Mouse (Mus musculus) C2C12 (cell line): Measurements from ENCODE around the gene Cacng8. TPM values are rescaled to one million over a fixed set of nuclear protein-coding genes. Genes with fewer than 3 reads are reported as not detected.

Experiments
- H3K27me3 ChIP-seq: one replicate; pipeline ENCODE4 v1.6.1; 2011; ENCODE audit not compliant: control insufficient read depth, insufficient read depth, insufficient read length
- H3K36me3 ChIP-seq: one replicate; pipeline ENCODE4 v1.6.1; 2011; ENCODE audit not compliant: control insufficient read depth, insufficient read depth
- H3K4me3 ChIP-seq: one replicate; pipeline ENCODE4 v1.5.1; 2011; ENCODE audit warnings: mild to moderate bottlenecking, control low read depth; ENCODE audit not compliant: poor library complexity, insufficient read depth, severe bottlenecking
- H3K79me2 ChIP-seq: one replicate; pipeline ENCODE4 v1.6.1; 2011; ENCODE audit not compliant: control insufficient read depth, insufficient read depth
- H3K79me3 ChIP-seq: one replicate; pipeline ENCODE4 v1.6.1; 2011; ENCODE audit warnings: low read depth, control low read depth
- H3ac ChIP-seq: one replicate; pipeline ENCODE3; 2011; ENCODE audit warnings: low read depth; ENCODE audit not compliant: control insufficient read depth, insufficient read length
- CEBPB ChIP-seq: IDR thresholded peaks from one replicate; pipeline ENCODE4 v1.6.1; 2011; ENCODE audit warnings: low read depth, mild to moderate bottlenecking, control low read depth, moderate library complexity
- CTCF ChIP-seq: IDR thresholded peaks from one replicate; pipeline ENCODE4 v1.5.1; 2011; ENCODE audit not compliant: control insufficient read depth, insufficient read depth, insufficient read length
- FOSL1 ChIP-seq: IDR thresholded peaks from one replicate; pipeline ENCODE4 v1.8.0; 2011; ENCODE audit warnings: mild to moderate bottlenecking, low read length; ENCODE audit not compliant: poor library complexity, insufficient read depth, severe bottlenecking
- MAX ChIP-seq: IDR thresholded peaks from one replicate; pipeline ENCODE4 v1.6.1; 2011; ENCODE audit warnings: mild to moderate bottlenecking, control low read depth
- MYOD1 ChIP-seq: IDR thresholded peaks from one replicate; pipeline ENCODE4 v1.6.1; 2011; ENCODE audit warnings: low read depth; ENCODE audit not compliant: control insufficient read depth, insufficient read length
- MYOG ChIP-seq: IDR thresholded peaks from one replicate; pipeline ENCODE4 v1.6.1; 2011; ENCODE audit not compliant: control insufficient read depth, insufficient read length; ENCODE audit errors: extremely low read depth
- USF1 ChIP-seq: IDR thresholded peaks from one replicate; pipeline ENCODE4 v1.6.1; 2011; ENCODE audit warnings: low read depth, mild to moderate bottlenecking, control low read depth, moderate library complexity
- polyA plus RNA-seq: library from polyadenylated mRNA; unstranded; fragments of >200 nt; fragmentation: generic; extraction: Trizol; gene quantifications from one replicate; pipeline ENCODE4 v1.2.1, GENCODE M21; 2012; ENCODE audit warnings: missing spikeins

The Cacng8 gene
- polyA plus RNA-seq, 1 experiment = 1.3 TPM

- TF ChIP-seq CEBPB (no peak), FOSL1 (no peak), CTCF (no peak), USF1 (no peak)
- Histone ChIP-seq H3K36me3 (no peaks in the 10 kb centered on the region), H3K27me3 (no peaks in the 10 kb centered on the region), H3K79me2 (no peaks in the 10 kb centered on the region), H3ac (no peak overlapping the region), H3K79me3 (no peaks in the 10 kb centered on the region), H3K4me3 (no peak overlapping the region)
Measured at GRCm38 (mm10) chr7:3415378-3415777, 24.9 kb downstream of the Cacng8 start.

- H3K36me3 ChIP-seq = no peaks in the 10 kb centered on the region
- no peaks in the 10 kb centered on the region for H3K79me3 ChIP-seq
- no peak overlapping the region for H3K4me3 ChIP-seq
- H3K27me3 ChIP-seq = no peaks in the 10 kb centered on the region
- TF ChIP-seq MAX (no peak), FOSL1 (no peak), CEBPB (no peak), MYOD1 (no peak), MYOG (no peak), CTCF (no peak), USF1 (no peak)
- H3ac ChIP-seq = no peak overlapping the region
- H3K79me2 ChIP-seq = no peaks in the 10 kb centered on the region
Measured at GRCm38 (mm10) chr7:3419941-3420340, 29.5 kb downstream of the Cacng8 start.

GRCm38 (mm10) chr7:3420466-3420865, 30.0 kb downstream of the Cacng8 start:
- H3K27me3 ChIP-seq = no peaks in the 10 kb centered on the region
- H3K79me3 ChIP-seq = no peaks in the 10 kb centered on the region
- H3ac ChIP-seq = no peak overlapping the region
- TF ChIP-seq FOSL1 (no peak), MYOG (no peak), USF1 (no peak), CEBPB (no peak), CTCF (no peak), MYOD1 (no peak), MAX (no peak)
- H3K79me2 ChIP-seq = no peaks in the 10 kb centered on the region
- no peaks in the 10 kb centered on the region for H3K36me3 ChIP-seq
- no peak overlapping the region for H3K4me3 ChIP-seq

GRCm38 (mm10) chr7:3421297-3421696, 30.8 kb downstream of the Cacng8 start:
- Histone ChIP-seq H3K27me3 (no peaks in the 10 kb centered on the region), H3K36me3 (no peaks in the 10 kb centered on the region), H3K79me3 (no peaks in the 10 kb centered on the region)

GRCm38 (mm10) chr7:3422051-3422450, 31.6 kb downstream of the Cacng8 start:
- TF ChIP-seq MYOG = no peak
- no peak for TF ChIP-seq CEBPB
- no peak for TF ChIP-seq USF1
- TF ChIP-seq FOSL1 = no peak
- Histone ChIP-seq H3K79me2 (no peaks in the 10 kb centered on the region), H3K4me3 (no peak overlapping the region), H3K27me3 (no peaks in the 10 kb centered on the region), H3ac (no peak overlapping the region), H3K79me3 (no peaks in the 10 kb centered on the region), H3K36me3 (no peaks in the 10 kb centered on the region)

More at GRCm38 (mm10) chr7:3421297-3421696, 30.8 kb downstream of the Cacng8 start:
- Histone ChIP-seq H3K4me3 (no peak overlapping the region), H3K79me2 (no peaks in the 10 kb centered on the region), H3ac (no peak overlapping the region)
- TF ChIP-seq FOSL1 = no peak
- TF ChIP-seq CTCF = no peak

- H3K27me3 ChIP-seq = no peaks in the 10 kb centered on the region
Measured at GRCm38 (mm10) chr7:3423430-3423829, 32.9 kb downstream of the Cacng8 start.

GRCm38 (mm10) chr7:3423895-3424294, 33.4 kb downstream of the Cacng8 start, which contains the start of gene Cacng6:
TSS of gene Cacng6 (plus strand) at chr7:3424195.
- no peaks in the 10 kb centered on the region for H3K27me3 ChIP-seq
- H3K4me3 ChIP-seq = no peak within 1 kb of the TSS

More at GRCm38 (mm10) chr7:3423430-3423829, 32.9 kb downstream of the Cacng8 start:
- H3K79me2 ChIP-seq = no peaks in the 10 kb centered on the region
- no peak overlapping the region for H3ac ChIP-seq
- no peak overlapping the region for H3K4me3 ChIP-seq
- no peaks in the 10 kb centered on the region for H3K79me3 ChIP-seq
- no peak for TF ChIP-seq MYOD1
- no peak for TF ChIP-seq MAX
- no peak for TF ChIP-seq USF1
- no peak for TF ChIP-seq CTCF
- no peaks in the 10 kb centered on the region for H3K36me3 ChIP-seq

More at GRCm38 (mm10) chr7:3423895-3424294, 33.4 kb downstream of the Cacng8 start, which contains the start of gene Cacng6:
- H3K79me2 ChIP-seq = no peaks in the 10 kb centered on the region
- H3ac ChIP-seq = no peak within 1 kb of the TSS
- no peaks in the 10 kb centered on the region for H3K79me3 ChIP-seq
- TF ChIP-seq USF1 (no peak), MYOD1 (no peak), MYOG (no peak), MAX (no peak), CTCF (no peak), FOSL1 (no peak), CEBPB (no peak)
- H3K36me3 ChIP-seq = no peaks in the 10 kb centered on the region
